Mouse (Mus musculus) midbrain, postnatal 0 days (tissue): Measurements from ENCODE around the gene Slc38a1. TPM values are rescaled to one million over a fixed set of nuclear protein-coding genes. Genes with fewer than 3 reads are reported as not detected.

ENCODE experiments used
- ATAC-seq: fragments of 200-750 bp; cut with Nextera tagmentation; 2 replicates; pipeline ENCODE4 v1.8.0; 2017; ENCODE audit warnings: moderate number of reproducible peaks, mild to moderate bottlenecking, moderate TSS enrichment, moderate library complexity; ENCODE audit not compliant: low FRiP score
- DNase-seq: peaks from one replicate; pipeline ENCODE4 v3.0.0-alpha.2; 2015; ENCODE audit warnings: low spot score
- H3K27ac ChIP-seq: fragments of 300-500 bp; sonication (generic); 2 replicates; pipeline ENCODE4 v1.5.1; 2014; ENCODE audit warnings: low read depth, mild to moderate bottlenecking, low read length, mixed read lengths
- H3K27me3 ChIP-seq: fragments of 300-500 bp; sonication (generic); 2 replicates; pipeline ENCODE4 v1.6.1; 2014; ENCODE audit warnings: low read length, control low read depth, mixed read lengths; ENCODE audit not compliant: insufficient read depth
- H3K36me3 ChIP-seq: fragments of 300-500 bp; sonication (generic); 2 replicates; pipeline ENCODE4 v1.6.1; 2014; ENCODE audit warnings: low read length, control low read depth, mixed read lengths; ENCODE audit not compliant: insufficient read depth
- H3K4me1 ChIP-seq: fragments of 300-500 bp; sonication (generic); 2 replicates; pipeline ENCODE4 v1.6.1; 2014; ENCODE audit warnings: mild to moderate bottlenecking, control low read depth, antibody characterized with exemption, low read length, mixed read lengths; ENCODE audit not compliant: insufficient read depth
- H3K4me2 ChIP-seq: fragments of 300-500 bp; sonication (generic); 2 replicates; pipeline ENCODE4 v1.6.1; 2014; ENCODE audit warnings: low read depth, mild to moderate bottlenecking, low read length, mixed read lengths; ENCODE audit not compliant: poor library complexity, severe bottlenecking
- H3K4me3 ChIP-seq: fragments of 300-500 bp; sonication (generic); 2 replicates; pipeline ENCODE4 v1.5.1; 2014; ENCODE audit warnings: low read depth, mild to moderate bottlenecking, low read length, moderate library complexity
- H3K9ac ChIP-seq: fragments of 300-500 bp; sonication (generic); replicated peaks from 2 replicates; pipeline ENCODE4 v1.6.1; 2014; ENCODE audit warnings: mild to moderate bottlenecking, low read length, moderate library complexity, mixed read lengths; ENCODE audit not compliant: poor library complexity, severe bottlenecking
- H3K9me3 ChIP-seq: fragments of 300-500 bp; sonication (generic); 2 replicates; pipeline ENCODE4 v1.6.1; 2016; ENCODE audit warnings: low read length, control low read depth
- CTCF ChIP-seq: IDR thresholded peaks from 2 replicates; pipeline ENCODE4 v1.5.1; 2016; ENCODE audit warnings: antibody characterized with exemption, mild to moderate bottlenecking
- WGBS: fragments of 180-500 bp; shearing (Covaris S2); extraction: QIAGEN DNeasy Blood & Tissue Kit; methylation state at CpG from one replicate; pipeline ENCODE4 v1.1.7; 2014; 5-methylcytosine and 5-hydroxymethylcytosine counted together
- polyA plus RNA-seq: library from polyadenylated mRNA; unstranded; fragments of >200 nt; fragmentation: Nextera tagmentation; extraction: Ambion mirVana; gene quantifications from 2 replicates; pipeline ENCODE4 v1.2.1, GENCODE M21; 2015
- total RNA-seq: library from RNA; depleted of rRNA; stranded (reverse); fragments of >200 nt; gene quantifications from 2 replicates; pipeline ENCODE4 v1.2.3, GENCODE M21; 2014

The Slc38a1 gene
- total and polyA plus RNA-seq, 2 experiments from 2014 or later: 75.2 to 91.2 TPM

GRCm38 (mm10) chr15:96688036-96688435, 45.3 kb upstream of the Slc38a1 start:
- Histone ChIP-seq H3K9ac (no peak overlapping the region), H3K9me3 (no peaks in the 10 kb centered on the region), H3K4me3 (no peak overlapping the region), H3K27me3 (no peaks in the 10 kb centered on the region), H3K4me2 (no peak overlapping the region), H3K36me3 (peaks cover 40% of the 10 kb centered on the region), H3K4me1 (no peaks in the 10 kb centered on the region), H3K27ac (no peak overlapping the region)
- WGBS: 80% methylated on average over 6 of the region's 6 CpGs
- DNase-seq (no peak), ATAC-seq (no peak)
- TF ChIP-seq CTCF: no peak

DNA sequence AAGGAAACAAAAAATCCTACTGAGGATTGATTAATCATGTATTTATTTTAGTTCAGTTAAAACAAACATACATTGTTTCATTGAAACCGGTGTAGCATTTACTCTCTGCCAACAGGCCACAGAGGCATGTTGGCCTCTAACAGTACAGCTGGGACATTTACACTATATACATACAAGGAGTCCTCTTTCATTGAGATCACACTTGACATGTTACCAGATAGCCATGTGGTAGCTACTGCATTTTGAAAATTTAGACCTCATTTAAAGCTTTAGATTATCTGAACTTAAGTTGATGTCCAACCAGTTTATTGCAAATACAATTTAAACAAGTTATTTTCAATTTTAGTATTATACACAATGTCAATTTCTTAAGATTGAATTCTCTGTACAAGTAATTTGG, 44.7 kb upstream of the Slc38a1 start:
- H3K27me3 ChIP-seq: no peaks in the 10 kb centered on the region
- peaks cover 33% of the 10 kb centered on the region for H3K36me3 ChIP-seq
- H3K4me1 ChIP-seq: no peaks in the 10 kb centered on the region
- no peak overlapping the region for H3K4me2 ChIP-seq
- no peak for TF ChIP-seq CTCF
- no peak overlapping the region for H3K27ac ChIP-seq
- WGBS: 64% methylated on average over 1 of the region's 1 CpGs
- no peak for DNase-seq
- no peak overlapping the region for H3K4me3 ChIP-seq
- ATAC-seq: no peak
- H3K9me3 ChIP-seq: no peaks in the 10 kb centered on the region
- H3K9ac ChIP-seq: no peak overlapping the region

GRCm38 (mm10) chr15:96686201-96687159, 43.8 kb upstream of the Slc38a1 start:
- no peaks in the 10 kb centered on the region for H3K9me3 ChIP-seq
- no peak for TF ChIP-seq CTCF

GRCm38 (mm10) chr15:96685273-96685672, 42.6 kb upstream of the Slc38a1 start:
- DNase-seq: no peak
- H3K27ac ChIP-seq: no peak overlapping the region
- ATAC-seq: no peak
- peaks cover 12% of the 10 kb centered on the region; the same call in 1 of the 2 replicates for H3K36me3 ChIP-seq
- H3K9me3 ChIP-seq: no peaks in the 10 kb centered on the region
- H3K4me3 ChIP-seq: no peak overlapping the region
- no peak overlapping the region for H3K9ac ChIP-seq
- TF ChIP-seq CTCF: no peak
- WGBS: 73% methylated on average over 6 of the region's 6 CpGs
- no peaks in the 10 kb centered on the region for H3K27me3 ChIP-seq
- no peaks in the 10 kb centered on the region for H3K4me1 ChIP-seq
- H3K4me2 ChIP-seq: no peak overlapping the region

More at GRCm38 (mm10) chr15:96686201-96687159, 43.8 kb upstream of the Slc38a1 start:
- Histone ChIP-seq H3K4me3 (no peak overlapping the region), H3K4me2 (no peak overlapping the region), H3K36me3 (peaks cover 24% of the 10 kb centered on the region), H3K9ac (no peak overlapping the region), H3K27me3 (no peaks in the 10 kb centered on the region), H3K27ac (no peak overlapping the region), H3K4me1 (no peaks in the 10 kb centered on the region)
- no peak for DNase-seq
- ATAC-seq: no peak
- WGBS: 83% methylated on average over 9 of the region's 9 CpGs

- H3K36me3 ChIP-seq: peaks cover 12% of the 10 kb centered on the region; the same call in 1 of the 2 replicates
- DNase-seq (peak; percentile 71), ATAC-seq (no peak)
- 45% methylated on average over 11 of the region's 11 CpGs for WGBS
- no peak overlapping the region for H3K4me3 ChIP-seq
- no peak overlapping the region for H3K4me2 ChIP-seq
- peak; percentile 53 for TF ChIP-seq CTCF
- no peaks in the 10 kb centered on the region for H3K27me3 ChIP-seq
- no peaks in the 10 kb centered on the region for H3K4me1 ChIP-seq
- H3K9me3 ChIP-seq: no peaks in the 10 kb centered on the region
- H3K9ac ChIP-seq: no peak overlapping the region
- no peak overlapping the region for H3K27ac ChIP-seq
These were observed 41.6 kb upstream of the Slc38a1 start for GRCm38 (mm10) chr15:96684132-96684830.
